Mouse (Mus musculus): ENCODE measurements at regions not wholly inside any gene's neighbourhood (a gene's known extent, or its start where the extent isn't known, plus 50 kb on each side); places are given as distances from the start of the nearest gene placed in this dataset.

- H3K36me3 ChIP-seq (replicated peaks; ENCODE audit: low read length): no peaks in the 10 kb centered on the region
- H3K4me3 ChIP-seq (replicated peaks): no peak overlapping the region
- H3K4me1 ChIP-seq: peaks cover 13% of the 10 kb centered on the region
- TF ChIP-seq GATA1 (IDR thresholded peaks at IDR 0.05; ENCODE audit: borderline replicate concordance, low read length) (no peak; the same call in 2 of the 3 replicates), FLI1 (IDR thresholded peaks at IDR 0.05; ENCODE audit: low read length) (no peak)
- H3K9me3 ChIP-seq: peaks cover 3% of the 10 kb centered on the region; the same call in 1 of the 2 replicates
- H3K27me3 ChIP-seq (replicated peaks): peaks cover 56% of the 10 kb centered on the region
Measured at GRCm38 (mm10) chr17:45247142-45248137, 186.1 kb downstream of the Cdc5l start.

GRCm38 (mm10) chr17:45244870-45245269 is 188.7 kb downstream of the Cdc5l start:
- H3K9me3 ChIP-seq: peaks cover 3% of the 10 kb centered on the region; the same call in 1 of the 2 replicates
- no peak overlapping the region for H3K4me3 ChIP-seq (replicated peaks)
- TF ChIP-seq GATA1 (IDR thresholded peaks at IDR 0.05; ENCODE audit: borderline replicate concordance, low read length) (no peak), FLI1 (IDR thresholded peaks at IDR 0.05; ENCODE audit: low read length) (no peak)
- 0 out of 2 replicates have a peak, but pooled peaks cover 3% of the 10 kb centered on the region for H3K4me1 ChIP-seq
- no peaks in the 10 kb centered on the region for H3K36me3 ChIP-seq (replicated peaks; ENCODE audit: low read length)
- H3K27me3 ChIP-seq (replicated peaks): peaks cover 53% of the 10 kb centered on the region

DNA sequence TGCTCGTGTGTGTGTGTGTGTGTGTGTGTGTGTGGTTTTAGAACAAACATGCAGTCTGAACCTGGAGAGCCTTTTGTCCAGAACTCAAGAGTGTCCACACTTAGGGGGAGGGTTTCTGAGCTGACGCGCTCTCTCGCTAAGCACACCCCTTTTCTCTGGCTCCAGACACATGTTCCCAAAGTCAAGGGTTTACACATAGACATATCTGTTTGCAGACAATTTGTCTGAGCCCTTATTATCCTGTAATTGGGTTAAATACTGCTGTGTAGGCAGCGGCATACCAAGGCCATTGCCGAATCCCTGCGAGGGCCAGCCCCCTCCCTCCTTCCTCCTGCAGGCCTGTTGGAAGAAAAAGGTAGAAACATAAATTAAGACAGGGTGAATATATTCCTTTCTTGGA is 190.4 kb downstream of the Cdc5l start:
- Histone ChIP-seq H3K36me3 (replicated peaks; ENCODE audit: low read length) (no peaks in the 10 kb centered on the region), H3K27me3 (replicated peaks) (peaks cover 55% of the 10 kb centered on the region), H3K4me1 (0 out of 2 replicates have a peak, but pooled peaks cover 3% of the 10 kb centered on the region), H3K4me3 (replicated peaks) (no peak overlapping the region), H3K9me3 (peaks cover 10% of the 10 kb centered on the region)
- TF ChIP-seq GATA1 (IDR thresholded peaks at IDR 0.05; ENCODE audit: borderline replicate concordance, low read length) (no peak), FLI1 (IDR thresholded peaks at IDR 0.05; ENCODE audit: low read length) (no peak)

DNA sequence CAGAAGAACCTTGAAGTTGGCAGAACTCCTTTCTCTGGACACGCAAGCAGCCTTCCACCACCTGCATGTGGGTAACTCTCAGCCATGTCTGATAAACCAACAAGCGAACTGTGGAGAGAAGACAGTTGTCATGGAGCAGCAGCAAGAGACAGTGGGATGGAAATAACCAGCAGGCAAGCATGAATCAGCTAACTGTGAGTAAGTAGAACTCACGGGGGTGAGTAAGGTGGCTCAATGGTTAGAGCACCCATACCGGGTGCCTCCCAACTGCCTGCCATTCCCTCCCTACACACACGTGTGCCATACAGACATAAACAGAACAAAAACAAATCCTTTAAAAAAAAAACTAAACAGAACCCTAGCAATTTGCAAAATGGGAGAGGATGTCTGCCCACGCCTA is 191.5 kb downstream of the Cdc5l start:
- TF ChIP-seq FLI1 (IDR thresholded peaks at IDR 0.05; ENCODE audit: low read length) (no peak), GATA1 (IDR thresholded peaks at IDR 0.05; ENCODE audit: borderline replicate concordance, low read length) (no peak)
- no peak overlapping the region for H3K4me3 ChIP-seq (replicated peaks)
- H3K9me3 ChIP-seq: peaks cover 18% of the 10 kb centered on the region
- peaks cover 48% of the 10 kb centered on the region for H3K27me3 ChIP-seq (replicated peaks)
- no peaks in the 10 kb centered on the region for H3K36me3 ChIP-seq (replicated peaks; ENCODE audit: low read length)
- 0 out of 2 replicates have a peak, but pooled peaks cover 3% of the 10 kb centered on the region for H3K4me1 ChIP-seq

DNA sequence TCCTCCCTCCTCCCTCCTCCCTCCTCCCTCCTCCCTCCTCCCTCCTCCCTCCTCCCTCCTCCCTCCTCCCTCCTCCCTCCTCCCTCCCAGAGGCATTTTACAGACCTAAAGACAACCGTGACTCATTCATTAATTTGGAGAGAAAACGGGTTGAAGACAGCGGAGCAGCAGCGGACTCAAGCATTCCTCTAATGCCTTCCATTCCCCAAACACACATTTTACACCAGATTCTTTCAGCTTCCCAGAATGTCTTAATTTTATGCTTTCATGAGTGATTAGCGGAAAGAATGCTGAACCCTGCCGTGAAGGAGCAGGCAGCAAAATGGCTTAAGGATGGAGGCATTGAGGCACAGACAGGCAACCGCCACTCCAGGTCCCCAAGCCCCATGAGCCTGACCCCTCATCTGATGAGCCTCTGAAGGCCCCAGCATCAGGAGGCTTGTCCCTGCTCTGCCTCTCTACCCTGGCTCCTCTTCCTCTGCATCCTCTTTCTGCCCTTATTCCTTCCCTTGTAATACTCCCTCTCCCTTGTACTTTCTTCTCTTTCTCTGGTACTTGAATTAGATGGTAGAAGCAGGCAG is 192.5 kb downstream of the Cdc5l start:
- H3K4me3 ChIP-seq (replicated peaks): no peak overlapping the region
- TF ChIP-seq FLI1 (IDR thresholded peaks at IDR 0.05; ENCODE audit: low read length): no peak
- TF ChIP-seq GATA1 (IDR thresholded peaks at IDR 0.05; ENCODE audit: borderline replicate concordance, low read length): no peak
- no peaks in the 10 kb centered on the region for H3K36me3 ChIP-seq (replicated peaks; ENCODE audit: low read length)
- peaks cover 47% of the 10 kb centered on the region for H3K27me3 ChIP-seq (replicated peaks)
- H3K9me3 ChIP-seq: peaks cover 29% of the 10 kb centered on the region
- 0 out of 2 replicates have a peak, but pooled peaks cover 3% of the 10 kb centered on the region for H3K4me1 ChIP-seq

DNA sequence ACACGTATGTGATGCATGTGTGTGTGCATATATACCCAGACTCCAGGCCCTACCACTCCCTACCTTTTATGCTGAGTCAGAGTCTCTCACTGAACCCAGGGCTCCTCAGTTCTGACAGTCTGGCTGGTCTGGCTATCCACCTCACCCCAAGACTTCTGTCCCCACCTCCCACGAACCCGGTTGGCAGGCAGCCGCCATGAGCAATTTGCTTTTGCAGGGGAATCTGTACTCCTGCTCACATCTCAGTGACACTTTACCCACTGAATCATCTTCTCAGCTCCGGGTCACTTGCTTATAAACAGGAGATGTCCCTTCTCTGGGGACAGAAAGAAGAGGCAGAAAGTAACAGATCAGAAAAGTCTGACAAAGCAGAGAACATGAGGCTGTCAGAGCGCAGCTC is 193.0 kb downstream of the Cdc5l start:
- Histone ChIP-seq H3K4me1 (0 out of 2 replicates have a peak, but pooled peaks cover 3% of the 10 kb centered on the region), H3K9me3 (peaks cover 32% of the 10 kb centered on the region), H3K4me3 (replicated peaks) (no peak overlapping the region), H3K36me3 (replicated peaks; ENCODE audit: low read length) (no peaks in the 10 kb centered on the region), H3K27me3 (replicated peaks) (peaks cover 44% of the 10 kb centered on the region)
- TF ChIP-seq GATA1 (IDR thresholded peaks at IDR 0.05; ENCODE audit: borderline replicate concordance, low read length) (no peak), FLI1 (IDR thresholded peaks at IDR 0.05; ENCODE audit: low read length) (no peak)

GRCm38 (mm10) chr17:45237246-45237645 is 196.3 kb downstream of the Cdc5l start:
- no peaks in the 10 kb centered on the region for H3K4me1 ChIP-seq
- no peaks in the 10 kb centered on the region for H3K36me3 ChIP-seq (replicated peaks; ENCODE audit: low read length)
- H3K27me3 ChIP-seq (replicated peaks): peaks cover 45% of the 10 kb centered on the region
- peaks cover 34% of the 10 kb centered on the region for H3K9me3 ChIP-seq
- no peak overlapping the region for H3K4me3 ChIP-seq (replicated peaks)
- TF ChIP-seq GATA1 (IDR thresholded peaks at IDR 0.05; ENCODE audit: borderline replicate concordance, low read length) (no peak), FLI1 (IDR thresholded peaks at IDR 0.05; ENCODE audit: low read length) (no peak)

- no peaks in the 10 kb centered on the region for H3K4me1 ChIP-seq
- TF ChIP-seq FLI1 (IDR thresholded peaks at IDR 0.05; ENCODE audit: low read length) (no peak), GATA1 (IDR thresholded peaks at IDR 0.05; ENCODE audit: borderline replicate concordance, low read length) (no peak)
- H3K27me3 ChIP-seq (replicated peaks): peaks cover 45% of the 10 kb centered on the region
- peaks cover 34% of the 10 kb centered on the region for H3K9me3 ChIP-seq
- no peaks in the 10 kb centered on the region for H3K36me3 ChIP-seq (replicated peaks; ENCODE audit: low read length)
- no peak overlapping the region for H3K4me3 ChIP-seq (replicated peaks)
Measured at GRCm38 (mm10) chr17:45235401-45235800, 198.1 kb downstream of the Cdc5l start.

- Histone ChIP-seq H3K36me3 (replicated peaks; ENCODE audit: low read length) (no peaks in the 10 kb centered on the region), H3K9me3 (peaks cover 25% of the 10 kb centered on the region), H3K27me3 (replicated peaks) (peaks cover 47% of the 10 kb centered on the region), H3K4me3 (replicated peaks) (no peak overlapping the region), H3K4me1 (no peaks in the 10 kb centered on the region)
- TF ChIP-seq GATA1 (IDR thresholded peaks at IDR 0.05; ENCODE audit: borderline replicate concordance, low read length) (no peak), FLI1 (IDR thresholded peaks at IDR 0.05; ENCODE audit: low read length) (no peak)
Measured at GRCm38 (mm10) chr17:45232874-45233273, 200.7 kb downstream of the Cdc5l start.

DNA sequence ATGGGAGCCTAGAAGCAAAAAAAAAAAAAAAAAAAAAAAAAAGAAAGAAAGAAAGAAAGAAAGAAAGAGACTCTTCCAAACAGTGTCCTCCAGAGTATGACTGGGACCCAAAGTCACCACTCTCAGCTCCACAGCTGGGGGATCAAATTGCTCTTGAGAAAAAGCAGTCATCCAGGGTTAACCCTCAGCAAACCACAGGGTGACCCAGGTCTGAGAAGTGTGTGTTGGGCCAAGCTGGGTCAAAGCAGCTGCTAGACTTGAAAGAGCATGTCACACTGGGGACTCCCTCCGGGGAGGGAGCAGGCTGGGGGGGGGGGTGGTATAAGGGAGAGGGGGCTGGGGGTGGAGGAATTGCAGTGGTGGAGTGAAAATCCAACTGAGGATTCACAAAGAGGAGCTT is 206.3 kb downstream of the Cdc5l start:
- TF ChIP-seq FLI1 (IDR thresholded peaks at IDR 0.05; ENCODE audit: low read length): no peak

More for the DNA sequence above, 206.3 kb downstream of the Cdc5l start:
- no peaks in the 10 kb centered on the region; the same call in 1 of the 2 replicates for H3K4me1 ChIP-seq
- no peaks in the 10 kb centered on the region for H3K36me3 ChIP-seq (replicated peaks; ENCODE audit: low read length)
- no peaks in the 10 kb centered on the region for H3K9me3 ChIP-seq
- H3K4me3 ChIP-seq (replicated peaks): no peak overlapping the region
- peaks cover 58% of the 10 kb centered on the region for H3K27me3 ChIP-seq (replicated peaks)

Measured in megakaryocyte, embryonic 14.5 days (primary cell).